Mouse (Mus musculus) adrenal gland, postnatal 4 days (tissue): ENCODE data around the gene Ephb3. TPM values are rescaled to one million over a fixed set of nuclear protein-coding genes. Genes with fewer than 3 reads are reported as not detected.

Experiments used
- DNase-seq, 2 experiments: peaks; one replicate each; pipeline ENCODE4 v3.0.0; 2021 to 2022; ENCODE audit warnings: low spot score in 2 of 2, mixed read lengths in 2 of 2
- total RNA-seq, 2 experiments: library from RNA; stranded (reverse); gene quantifications; 2 replicates each; pipeline ENCODE4 v1.2.3; 2021

The Ephb3 gene
- total RNA-seq, 2 experiments from 2014 or later, result 7.0 to 12.9 TPM

DNA sequence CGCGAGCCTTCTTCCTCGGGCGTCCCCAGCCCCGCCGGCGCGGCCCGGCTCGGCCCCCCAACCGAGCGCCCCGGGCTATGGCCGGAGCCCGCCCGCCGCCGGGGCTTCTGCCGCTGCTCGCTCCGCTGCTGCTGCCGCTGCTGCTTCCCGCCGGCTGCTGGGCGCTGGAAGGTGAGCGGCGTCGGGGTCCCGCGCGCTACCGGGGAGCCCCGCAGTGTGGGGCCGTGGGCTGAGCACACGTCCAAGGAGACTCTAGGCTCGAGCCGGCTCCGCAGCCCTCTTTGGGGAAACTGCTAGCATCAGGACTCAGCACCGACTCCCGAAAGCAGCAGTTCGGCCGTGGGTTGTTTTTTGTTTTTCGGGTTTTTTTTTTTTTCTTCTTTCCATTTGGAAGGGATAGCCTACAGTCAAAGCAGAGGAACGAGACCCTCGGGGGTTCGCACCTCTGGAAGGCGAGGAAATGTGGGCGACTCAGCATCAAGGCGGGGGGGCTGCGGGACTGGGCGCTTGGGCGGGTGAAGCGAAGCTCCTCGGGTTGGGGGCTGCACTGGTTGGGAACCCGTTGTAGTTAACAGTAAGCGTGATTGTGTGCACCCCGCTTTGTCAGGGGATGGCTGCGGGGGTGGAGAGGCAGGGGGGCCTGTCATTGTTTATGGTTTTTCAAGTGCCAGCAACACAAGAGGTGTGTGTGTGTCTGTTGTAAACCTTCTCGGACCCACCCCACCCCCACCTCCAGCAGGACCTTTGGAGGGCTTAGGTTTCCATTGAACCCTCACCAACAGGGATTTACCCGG, 735 bp downstream of the Ephb3 start:
- no peak for DNase-seq

GRCm38 (mm10) chr16:21208001-21208565, 3.5 kb downstream of the Ephb3 start:
- no peak for DNase-seq

DNA sequence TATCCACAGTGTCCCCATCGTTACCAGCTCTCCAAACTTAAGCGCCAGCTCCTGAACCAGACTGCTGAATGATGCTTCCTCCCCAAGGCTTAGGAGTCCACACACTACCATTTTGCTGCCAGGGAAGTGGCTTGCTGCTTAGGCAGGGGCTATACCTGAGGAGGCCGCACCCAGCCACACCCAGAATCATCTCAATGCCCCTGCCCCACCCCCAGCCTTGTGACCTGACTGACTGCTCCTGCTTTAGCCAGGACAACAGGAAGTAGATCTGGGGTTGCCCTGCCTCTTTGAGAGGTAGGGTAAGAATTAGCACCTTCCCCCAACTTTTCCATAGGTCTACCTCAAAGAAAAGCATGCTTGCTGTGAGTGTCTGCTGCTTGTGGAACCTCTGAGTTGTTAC, 4.7 kb downstream of the Ephb3 start:
- DNase-seq, result no peak

GRCm38 (mm10) chr16:21210204-21210603, 5.6 kb downstream of the Ephb3 start:
- no peak for DNase-seq

GRCm38 (mm10) chr16:21210667-21211338, 6.2 kb downstream of the Ephb3 start:
- DNase-seq, result peak in 1 of 2 experiments; percentile 27

DNA sequence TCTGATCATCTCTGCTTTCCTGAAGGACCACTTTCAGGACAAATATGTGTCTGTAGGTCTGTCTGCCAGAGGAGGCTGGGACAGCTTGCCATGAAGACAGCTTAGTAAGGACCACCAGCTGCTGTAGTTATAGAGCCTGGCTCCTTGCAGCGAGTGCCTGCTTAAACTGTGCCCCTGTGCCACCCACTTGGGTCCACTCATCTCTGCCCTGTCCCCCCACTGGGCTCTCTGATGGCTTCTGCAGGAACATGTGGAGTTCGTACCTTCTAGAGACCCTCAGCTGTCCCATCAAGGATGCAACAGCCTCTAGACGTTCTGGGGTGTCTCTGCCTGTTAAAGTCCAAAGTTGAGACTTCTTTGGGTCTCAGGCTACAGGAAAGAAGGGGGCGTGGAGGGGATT, 6.9 kb downstream of the Ephb3 start:
- no peak for DNase-seq

- no peak for DNase-seq
Observed at GRCm38 (mm10) chr16:21212369-21212768, 7.8 kb downstream of the Ephb3 start.

DNA sequence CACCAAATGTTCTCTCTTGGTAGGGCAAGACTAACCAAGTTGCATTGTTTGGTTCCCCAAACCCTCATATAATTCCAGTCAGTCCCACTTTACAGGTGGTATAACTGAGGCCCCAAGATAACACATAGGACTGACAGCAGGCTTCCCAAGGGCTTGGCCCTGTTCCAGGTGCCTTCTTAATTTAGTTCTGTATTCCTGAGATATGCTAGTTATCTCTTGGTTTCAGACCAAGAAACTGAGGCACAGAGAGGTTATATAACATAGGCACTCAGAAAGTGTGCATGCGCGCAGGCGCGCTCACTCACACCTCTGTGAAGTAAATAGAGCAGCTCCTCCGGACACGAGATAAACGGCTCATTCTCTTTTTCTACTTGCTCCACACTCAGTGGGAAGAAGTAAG, 9.4 kb downstream of the Ephb3 start:
- no peak for DNase-seq

DNA sequence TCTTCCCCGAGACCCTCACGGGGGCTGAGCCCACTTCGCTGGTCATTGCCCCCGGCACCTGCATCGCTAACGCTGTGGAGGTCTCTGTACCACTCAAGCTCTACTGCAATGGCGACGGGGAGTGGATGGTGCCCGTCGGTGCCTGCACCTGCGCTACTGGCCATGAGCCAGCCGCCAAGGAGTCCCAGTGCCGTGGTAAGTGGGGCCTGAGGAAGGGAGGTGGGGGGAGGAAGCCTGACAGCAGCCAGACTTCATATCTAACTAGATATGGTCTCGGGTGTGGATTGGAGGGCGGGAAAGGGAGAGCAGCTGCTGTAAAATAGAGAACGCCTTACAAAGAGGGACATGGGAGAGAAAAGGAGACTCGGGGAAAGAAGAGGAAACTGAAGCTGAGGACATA, 10.2 kb downstream of the Ephb3 start:
- DNase-seq, result no peak

DNA sequence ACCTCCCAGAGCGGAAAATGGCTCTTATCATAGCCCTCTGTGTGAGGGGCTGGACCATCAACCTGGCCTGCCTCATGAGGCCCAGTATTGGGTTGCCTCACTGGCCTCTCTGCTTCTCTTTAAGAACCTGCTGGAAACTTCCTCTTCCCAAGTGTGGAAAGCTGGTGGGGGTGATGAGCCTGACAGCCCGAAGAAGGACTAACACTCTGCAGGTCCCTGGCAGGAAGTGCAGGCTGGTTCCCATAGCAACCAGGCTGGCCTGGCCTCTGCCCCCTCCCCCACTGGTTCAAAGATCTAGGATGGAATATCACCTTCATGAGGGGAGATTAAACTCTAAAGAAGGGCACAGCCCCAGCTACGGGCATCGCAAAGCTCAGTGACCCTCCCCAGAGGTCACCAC, 11.5 kb downstream of the Ephb3 start:
- no peak for DNase-seq

- no peak for DNase-seq
Observed at GRCm38 (mm10) chr16:21217233-21217632, 12.7 kb downstream of the Ephb3 start.

DNA sequence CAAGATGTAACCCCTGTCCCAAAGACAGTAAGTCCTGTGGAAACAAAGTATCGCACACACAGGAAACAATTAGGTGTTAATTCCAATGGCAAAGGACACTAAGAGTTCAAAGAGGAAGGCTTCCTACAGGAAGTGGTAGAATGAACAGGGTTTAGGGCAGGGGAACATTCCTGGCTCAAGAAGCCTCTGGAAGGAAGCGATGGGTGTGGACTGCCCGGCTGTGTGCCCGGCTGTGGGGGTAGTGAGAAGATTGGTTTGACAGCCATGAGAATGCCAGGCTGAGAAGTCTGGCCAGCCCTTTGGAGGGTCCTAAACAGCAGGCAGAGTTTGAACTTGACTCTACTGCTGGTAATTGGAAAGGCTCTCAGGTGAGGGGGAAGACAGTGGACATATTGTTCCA, 15.1 kb downstream of the Ephb3 start:
- no peak for DNase-seq

- no peak for DNase-seq
Observed at GRCm38 (mm10) chr16:21223038-21223437, 18.5 kb downstream of the Ephb3 start.

GRCm38 (mm10) chr16:21224648-21225240, 20.2 kb downstream of the Ephb3 start:
- no peak for DNase-seq

GRCm38 (mm10) chr16:21226629-21227028, 22.1 kb downstream of the Ephb3 start:
- DNase-seq, result no peak

- no peak for DNase-seq
Observed at GRCm38 (mm10) chr16:21235135-21235534, 30.6 kb downstream of the Ephb3 start.

- no peak for DNase-seq
Observed at GRCm38 (mm10) chr16:21238722-21239121, 34.2 kb downstream of the Ephb3 start.

DNA sequence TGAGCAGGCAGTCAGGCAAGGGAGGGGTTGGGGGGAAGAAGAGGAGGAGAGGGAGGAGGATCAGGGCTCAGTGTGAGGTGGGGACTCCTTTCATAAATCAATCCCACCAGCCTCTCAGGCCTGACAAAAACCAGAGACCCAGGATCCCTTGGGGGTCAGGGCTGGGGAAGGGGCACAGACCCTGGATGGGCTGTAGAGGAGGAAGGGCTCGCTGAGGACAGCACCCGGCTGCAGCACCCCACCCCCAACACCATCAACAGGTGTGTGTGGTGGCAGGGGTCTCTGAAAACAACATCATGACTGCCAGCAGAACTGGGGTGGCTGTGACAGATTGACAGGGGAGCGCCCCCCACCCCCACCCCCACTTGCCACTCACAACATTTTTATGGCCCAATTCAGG, 36.0 kb downstream of the Ephb3 start:
- DNase-seq, result no peak

DNA sequence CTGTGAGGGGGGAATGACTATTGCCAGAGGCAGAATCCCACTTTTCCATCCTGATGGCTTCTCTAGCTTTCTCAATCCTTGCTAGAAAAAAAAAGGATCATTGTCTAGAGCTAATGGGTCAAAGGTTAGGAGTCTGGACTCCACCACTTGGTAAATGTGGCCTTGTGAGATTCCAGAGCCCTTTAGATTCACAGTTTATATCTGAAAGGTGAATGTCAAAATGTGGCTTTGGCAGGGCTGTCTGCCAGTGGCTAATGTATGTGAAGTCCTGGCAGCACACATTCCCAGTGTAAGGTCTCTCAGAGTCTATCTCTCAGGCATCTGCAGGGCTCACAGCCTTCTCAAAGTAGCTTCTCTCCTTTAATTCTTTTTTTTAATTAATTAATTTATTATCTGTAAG, 36.5 kb downstream of the Ephb3 start:
- no peak for DNase-seq

GRCm38 (mm10) chr16:21242946-21243345, 38.4 kb downstream of the Ephb3 start:
- DNase-seq, result no peak

GRCm38 (mm10) chr16:21244803-21245202, 40.2 kb downstream of the Ephb3 start:
- no peak for DNase-seq

DNA sequence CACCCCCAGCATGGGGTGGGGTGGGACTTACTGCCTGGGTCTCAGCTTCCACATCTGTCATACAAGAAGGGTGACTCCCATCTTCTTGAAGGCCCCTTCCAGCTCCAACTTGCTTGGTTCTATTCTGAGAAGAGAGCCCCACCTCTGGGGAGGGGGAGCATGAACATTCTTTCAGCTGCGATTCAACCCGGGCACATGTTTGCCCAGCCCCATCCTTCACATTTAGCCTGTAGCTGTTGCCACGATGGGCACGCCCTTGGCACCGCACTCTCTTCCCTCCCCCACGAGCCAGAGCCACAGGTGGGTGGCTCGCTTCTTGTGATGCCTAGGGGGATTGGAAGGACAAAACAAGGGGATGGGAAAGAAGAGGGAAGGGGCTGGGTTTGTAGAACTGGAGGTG, 40.8 kb downstream of the Ephb3 start:
- no peak for DNase-seq
